Mouse (Mus musculus): Measurements from ENCODE around the gene Inka1. TPM values are rescaled to one million over a fixed set of nuclear protein-coding genes. Genes with fewer than 3 reads are reported as not detected.

Inka1 gene
- polyA plus RNA-seq, 1 experiment: 4.8 TPM

DNA sequence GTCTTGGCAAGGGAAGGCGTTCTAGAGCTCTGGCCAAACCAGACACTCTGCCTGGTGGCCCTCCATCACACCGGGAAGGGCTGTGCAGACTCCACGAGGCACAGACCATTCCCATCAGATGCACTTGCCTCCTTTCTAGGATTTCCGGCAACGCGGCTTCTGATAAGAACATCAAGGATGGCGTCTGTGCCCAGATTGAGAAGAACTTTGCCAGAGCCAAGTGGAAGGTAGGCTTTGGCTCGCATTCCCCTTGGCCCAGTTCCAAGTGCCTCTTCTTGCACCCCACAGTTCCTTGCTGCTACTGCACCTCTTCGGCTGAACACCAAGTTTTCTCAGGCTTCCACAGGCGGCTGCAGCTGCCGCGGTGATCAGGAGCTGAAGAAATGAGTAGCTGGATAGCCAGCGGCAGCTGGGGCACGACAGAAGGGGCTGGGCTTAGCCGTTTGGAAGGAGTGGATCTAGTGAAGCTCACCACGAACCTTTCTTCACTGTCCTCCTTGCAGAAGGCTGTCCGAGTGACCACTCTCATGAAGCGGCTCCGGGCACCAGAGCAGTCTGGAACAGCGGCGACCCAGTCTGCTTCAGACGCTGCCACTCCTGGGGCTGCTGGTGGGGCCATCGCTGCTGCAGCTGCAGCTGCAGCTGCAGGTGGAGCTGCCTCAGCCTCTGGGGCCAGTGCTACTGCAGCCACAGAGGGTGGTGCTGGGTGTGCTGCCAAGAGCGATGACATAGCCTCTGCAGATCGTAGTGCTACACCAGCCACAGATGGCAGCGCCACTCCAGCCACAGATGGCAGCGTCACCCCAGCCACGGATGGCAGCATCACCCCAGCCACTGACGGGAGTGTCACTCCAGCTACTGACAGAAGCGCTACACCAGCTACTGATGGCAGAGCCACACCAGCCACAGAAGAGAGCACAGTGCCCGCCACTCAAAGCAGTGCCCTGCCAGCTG lies 38.2 kb downstream of the Inka1 start:
- Histone ChIP-seq H3K27ac (ENCODE audit: insufficient read depth, low read length) (no peak overlapping the region; the same call in 1 of the 2 replicates), H3K4me3 (ENCODE audit: insufficient read depth, low read length) (no peak overlapping the region), H3K4me1 (ENCODE audit: control insufficient read depth, insufficient read depth, low read length) (no peaks in the 10 kb centered on the region)
- TF ChIP-seq POLR2A (IDR thresholded peaks at IDR 0.05; ENCODE audit: extremely low read depth, insufficient read depth, low read length) (no peak), CTCF (IDR thresholded peaks at IDR 0.05; ENCODE audit: extremely low read depth, insufficient read depth, low read length) (no peak)

DNA sequence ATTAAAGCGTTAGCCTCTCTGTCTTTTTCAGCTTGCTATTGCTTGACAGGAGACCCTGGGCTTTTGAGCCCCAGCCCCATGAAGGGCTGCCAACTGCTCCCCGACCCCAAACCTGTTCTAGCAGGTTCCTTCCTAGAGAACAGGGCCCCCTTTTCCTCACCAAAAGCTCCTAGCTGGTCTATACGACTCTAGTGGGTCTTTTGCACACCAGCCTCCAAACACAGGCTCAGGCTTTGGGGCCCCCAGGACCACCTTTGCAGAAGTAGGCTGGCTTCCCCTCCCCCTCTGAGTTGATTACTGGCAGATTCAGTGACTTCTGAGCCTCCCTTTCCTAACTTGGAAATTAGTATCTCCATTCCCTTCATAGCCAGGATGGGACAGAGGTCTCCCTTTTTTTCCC lies 48.8 kb downstream of the Inka1 start:
- H3K4me1 ChIP-seq (ENCODE audit: control insufficient read depth, insufficient read depth, low read length): peaks cover 14% of the 10 kb centered on the region
- TF ChIP-seq POLR2A (IDR thresholded peaks at IDR 0.05; ENCODE audit: extremely low read depth, insufficient read depth, low read length): no peak
- no peak for TF ChIP-seq CTCF (IDR thresholded peaks at IDR 0.05; ENCODE audit: extremely low read depth, insufficient read depth, low read length)

DNA sequence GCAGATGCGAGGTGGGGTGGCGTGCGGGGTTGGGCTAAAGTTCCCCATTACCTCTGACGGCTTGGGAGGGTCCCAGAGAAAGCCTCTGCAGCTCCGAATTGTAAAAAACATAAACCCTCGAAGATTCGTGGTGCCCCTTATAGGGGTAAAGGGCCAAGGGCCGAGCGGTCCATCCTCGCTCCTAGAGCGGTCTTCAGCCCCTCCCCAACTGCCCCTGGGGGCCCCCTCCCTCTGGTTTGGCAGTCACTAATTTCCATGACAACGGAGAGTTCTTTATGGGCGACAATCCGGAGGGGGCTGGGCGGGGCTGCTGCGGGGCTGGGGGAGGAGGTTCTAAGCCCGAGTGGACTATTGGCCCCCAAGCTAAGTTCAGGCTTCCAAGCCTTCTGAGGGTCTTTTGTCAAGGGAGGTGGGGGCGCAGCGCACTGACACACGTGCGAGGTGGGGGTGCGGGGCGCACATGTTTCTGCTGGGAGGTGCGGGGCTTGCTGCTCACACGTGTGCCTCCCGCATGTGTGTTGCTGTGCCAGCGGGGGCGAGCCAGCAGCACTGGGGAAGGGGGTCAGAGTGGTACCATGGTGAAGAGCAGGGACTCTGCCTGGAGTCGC lies 49.4 kb downstream of the Inka1 start:
- peaks cover 14% of the 10 kb centered on the region for H3K4me1 ChIP-seq (ENCODE audit: control insufficient read depth, insufficient read depth, low read length)
- peak overlapping the region; percentile 87 for H3K4me3 ChIP-seq (ENCODE audit: insufficient read depth, low read length)
- H3K27ac ChIP-seq (ENCODE audit: insufficient read depth, low read length): peak overlapping the region; percentile 83
- TF ChIP-seq POLR2A (IDR thresholded peaks at IDR 0.05; ENCODE audit: extremely low read depth, insufficient read depth, low read length): no peak
- TF ChIP-seq CTCF (IDR thresholded peaks at IDR 0.05; ENCODE audit: extremely low read depth, insufficient read depth, low read length): no peak

More for the DNA sequence above, 48.8 kb downstream of the Inka1 start:
- peak overlapping the region; percentile 87 for H3K4me3 ChIP-seq (ENCODE audit: insufficient read depth, low read length)
- peak overlapping the region; percentile 80 for H3K27ac ChIP-seq (ENCODE audit: insufficient read depth, low read length)

DNA sequence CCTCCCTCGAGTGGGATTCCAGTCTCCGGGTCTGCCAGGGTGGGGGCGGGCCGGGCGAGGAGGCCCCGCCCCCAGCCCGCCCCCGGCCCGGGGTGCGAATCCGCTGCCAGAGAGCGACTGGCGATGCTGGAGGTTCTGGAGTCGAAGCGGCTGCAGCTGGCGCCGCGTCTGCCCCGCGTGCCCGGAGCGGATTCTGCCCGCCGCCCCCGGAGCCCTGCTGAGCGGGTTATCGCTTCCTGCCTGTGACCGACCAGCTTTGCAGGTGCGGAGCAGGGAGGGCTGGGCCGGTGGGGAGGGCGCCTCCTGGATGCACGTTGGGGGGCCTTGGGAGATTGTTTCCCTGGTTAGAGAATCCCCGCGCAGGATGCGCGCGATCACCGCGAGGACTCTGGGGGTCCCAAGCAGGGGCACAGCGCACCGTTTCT lies 49.9 kb downstream of the Inka1 start:
- TF ChIP-seq CTCF (IDR thresholded peaks at IDR 0.05; ENCODE audit: extremely low read depth, insufficient read depth, low read length) (no peak), POLR2A (IDR thresholded peaks at IDR 0.05; ENCODE audit: extremely low read depth, insufficient read depth, low read length) (no peak)
- Histone ChIP-seq H3K27ac (ENCODE audit: insufficient read depth, low read length) (peak overlapping the region; percentile 83), H3K4me3 (ENCODE audit: insufficient read depth, low read length) (peak overlapping the region; percentile 87), H3K4me1 (ENCODE audit: control insufficient read depth, insufficient read depth, low read length) (peaks cover 14% of the 10 kb centered on the region)

DNA sequence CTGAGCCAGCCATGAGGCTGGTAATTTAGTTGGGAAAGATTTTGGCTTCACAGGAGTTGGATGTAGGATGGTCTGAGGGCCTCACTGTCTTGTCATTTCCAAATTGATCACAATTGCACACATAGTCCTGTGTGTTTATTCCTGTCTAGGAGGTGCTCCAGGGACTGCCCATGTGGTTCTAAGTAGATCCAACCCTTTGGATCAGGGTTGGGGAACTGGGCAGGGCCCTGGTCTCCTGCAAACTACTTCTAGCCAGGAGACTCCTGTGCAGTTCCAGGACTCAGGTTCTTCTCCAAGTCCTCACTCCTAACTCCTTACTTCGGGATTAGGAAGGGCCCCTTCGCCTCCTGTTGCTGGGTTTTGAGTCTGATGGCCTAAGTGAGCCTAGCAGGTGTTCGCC lies 50.3 kb downstream of the Inka1 start, which contains the start of gene Camkv:
TSS of gene Camkv (plus strand) at position 301 of the 400 bp plus-strand sequence.
- Histone ChIP-seq H3K27ac (ENCODE audit: insufficient read depth, low read length) (peak within 1 kb of the TSS; percentile 83), H3K4me3 (ENCODE audit: insufficient read depth, low read length) (peak within 1 kb of the TSS; percentile 87), H3K4me1 (ENCODE audit: control insufficient read depth, insufficient read depth, low read length) (peaks cover 12% of the 10 kb centered on the region)
- TF ChIP-seq POLR2A (IDR thresholded peaks at IDR 0.05; ENCODE audit: extremely low read depth, insufficient read depth, low read length): no peak
- TF ChIP-seq CTCF (IDR thresholded peaks at IDR 0.05; ENCODE audit: extremely low read depth, insufficient read depth, low read length): no peak

Other genes with a start within 250 kb of the Inka1 start
- gene Rbm5, start 214.9 kb downstream of the Inka1 start, polyA plus RNA-seq (2012; rRNA removed): 138 and 156 TPM in 2 replicates
- 60.7 and 62.5 TPM in 2 replicates for gene Rbm6, start 112.6 kb downstream of the Inka1 start, polyA plus RNA-seq (2012; rRNA removed)
- 29.4 and 31.2 TPM in 2 replicates for gene Mon1a, start 97.7 kb downstream of the Inka1 start, polyA plus RNA-seq (2012; rRNA removed)
- 2.0 and 2.4 TPM in 2 replicates for gene Mst1r, start 79.0 kb downstream of the Inka1 start, polyA plus RNA-seq (2012; rRNA removed)
- not detected in 2 replicates for gene Actl11, start 57.4 kb downstream of the Inka1 start, polyA plus RNA-seq (2012; rRNA removed)
- 459 and 489 TPM in 2 replicates for gene Camkv, start 50.2 kb downstream of the Inka1 start, polyA plus RNA-seq (2012; rRNA removed)
- 11.1 and 15.7 TPM in 2 replicates for gene Traip, start 35.7 kb downstream of the Inka1 start, polyA plus RNA-seq (2012; rRNA removed)
- 13.5 and 14.9 TPM in 2 replicates for gene Uba7, start 10.4 kb downstream of the Inka1 start, polyA plus RNA-seq (2012; rRNA removed)
- gene Gm20661, start 2.8 kb downstream of the Inka1 start, polyA plus RNA-seq (2012; rRNA removed): 0.15 and 0.35 TPM in 2 replicates
- gene Cdhr4, start 6.6 kb upstream of the Inka1 start, polyA plus RNA-seq (2012; rRNA removed): 1.9 and 4.2 TPM in 2 replicates
- 4.5 and 5.6 TPM in 2 replicates for gene Gm20662, start 10.5 kb upstream of the Inka1 start, polyA plus RNA-seq (2012; rRNA removed)
- gene Ip6k1, start 16.6 kb upstream of the Inka1 start, polyA plus RNA-seq (2012; rRNA removed): 180 and 186 TPM in 2 replicates
- gene Gmppb, start 63.4 kb upstream of the Inka1 start, polyA plus RNA-seq (2012; rRNA removed): 14.4 and 14.5 TPM in 2 replicates
- gene Amigo3, start 67.3 kb upstream of the Inka1 start, polyA plus RNA-seq (2012; rRNA removed): 1.6 and 1.7 TPM in 2 replicates
- gene Mst1, start 94.6 kb upstream of the Inka1 start, polyA plus RNA-seq (2012; rRNA removed): 0.10 TPM in 1 of 2 replicates, not detected in the other
- gene Rnf123, start 97.5 kb upstream of the Inka1 start, polyA plus RNA-seq (2012; rRNA removed): 76.2 and 82.3 TPM in 2 replicates
- 26.1 TPM in 2 replicates for gene Apeh, start 108.7 kb upstream of the Inka1 start, polyA plus RNA-seq (2012; rRNA removed)
- gene Bsn, start 204.5 kb upstream of the Inka1 start, polyA plus RNA-seq (2012; rRNA removed): 105 and 106 TPM in 2 replicates

Data from cortical plate, adult 2 months (tissue).